Mouse (Mus musculus) CH12.LX (cell line): ENCODE measurements around the gene Dnajc15.

ENCODE experiments used
- BHLHE40 ChIP-seq: IDR thresholded peaks from 2 replicates; pipeline ENCODE4 v1.6.1; 2011; ENCODE audit warnings: mild to moderate bottlenecking, low read depth, low read length, improper control_type of control experiment
- CHD1 ChIP-seq: IDR thresholded peaks from 2 replicates; pipeline ENCODE4 v1.6.1; 2012; ENCODE audit warnings: low read depth, low read length, improper control_type of control experiment, inconsistent platforms
- CTCF ChIP-seq, 2 experiments: IDR thresholded peaks in 1 of 2; conservative IDR thresholded peaks in 1 of 2; 2 replicates each; pipeline ENCODE4 v1.5.1; 2011 to 2012; ENCODE audit warnings: low read depth in 2 of 2, low read length in 2 of 2, improper control_type of control experiment in 1 of 2, inconsistent platforms in 1 of 2, mild to moderate bottlenecking in 1 of 2, moderate library complexity in 1 of 2
- EP300 ChIP-seq: IDR thresholded peaks from 2 replicates; pipeline ENCODE4 v1.6.1; 2011; ENCODE audit warnings: low read length, improper control_type of control experiment
- MAFK ChIP-seq: IDR thresholded peaks from 2 replicates; pipeline ENCODE4 v1.6.1; 2011; ENCODE audit warnings: low read length, improper control_type of control experiment; ENCODE audit not compliant: insufficient replicate concordance
- MEF2A ChIP-seq: IDR thresholded peaks from 2 replicates; pipeline ENCODE4 v1.6.1; 2014; ENCODE audit warnings: low read depth, mild to moderate bottlenecking, inconsistent platforms, low read length, improper control_type of control experiment, borderline replicate concordance
- POLR2A ChIP-seq: IDR thresholded peaks from 2 replicates; pipeline ENCODE4 v1.6.1; 2011; ENCODE audit warnings: low read depth, mild to moderate bottlenecking, improper control_type of control experiment, low read length
- SMC3 ChIP-seq: IDR thresholded peaks from 2 replicates; pipeline ENCODE4 v1.6.1; 2011; ENCODE audit warnings: low read depth, low read length, improper control_type of control experiment
- USF1 ChIP-seq: IDR thresholded peaks from 2 replicates; pipeline ENCODE4 v1.6.1; 2014; ENCODE audit warnings: low read depth, mild to moderate bottlenecking, inconsistent platforms, low read length, improper control_type of control experiment
- ZMIZ1 ChIP-seq: IDR thresholded peaks from 2 replicates; pipeline ENCODE4 v1.6.1; 2012; ENCODE audit warnings: low read depth, mild to moderate bottlenecking, inconsistent platforms, low read length, improper control_type of control experiment
- ZNF384 ChIP-seq: IDR thresholded peaks from 2 replicates; pipeline ENCODE4 v1.6.1; 2012; ENCODE audit warnings: low read depth, low read length, improper control_type of control experiment, inconsistent platforms

DNA sequence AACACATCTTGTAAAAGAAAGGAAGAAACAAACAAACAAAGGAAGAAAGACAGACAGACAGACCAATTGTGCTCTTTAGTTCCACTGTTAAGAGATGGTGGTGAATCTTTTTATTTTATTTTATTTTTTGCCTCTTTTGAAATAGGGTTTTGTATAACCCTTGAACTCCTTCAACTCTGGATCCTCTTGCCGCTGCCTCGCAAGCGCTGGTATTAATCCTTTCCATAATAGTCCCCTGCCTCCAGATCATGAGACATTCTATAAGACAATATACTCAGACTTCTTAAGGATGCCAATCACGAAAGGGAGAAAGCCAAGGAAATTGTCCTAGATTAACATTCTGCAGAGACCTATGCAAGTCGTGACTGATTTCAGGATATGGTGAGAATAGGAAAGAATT lies 40.9 kb upstream of the Dnajc15 start:
- TF ChIP-seq ZMIZ1 (no peak), EP300 (no peak), BHLHE40 (no peak), USF1 (no peak), SMC3 (no peak), MEF2A (no peak), CTCF (conservative IDR thresholded peaks at IDR 0.05 in 1 of 2, IDR thresholded peaks at IDR 0.05 in 1 of 2; ENCODE audit: low read depth in 2 of 2, low read length in 2 of 2) (no peak), CHD1 (no peak), ZNF384 (no peak), POLR2A (no peak), MAFK (no peak)
